Mouse (Mus musculus) brain, embryonic 18.5 days (tissue): ENCODE results near the gene Hoxb9.
A peak's percentile ranks its signal among the peaks of the same experiment; 100 is the strongest.

Experiments used
- DNase-seq: peaks from one replicate; pipeline ENCODE4 v3.0.0-alpha.2; 2012; ENCODE audit warnings: low read depth, low spot score

The Hoxb9 gene

DNA sequence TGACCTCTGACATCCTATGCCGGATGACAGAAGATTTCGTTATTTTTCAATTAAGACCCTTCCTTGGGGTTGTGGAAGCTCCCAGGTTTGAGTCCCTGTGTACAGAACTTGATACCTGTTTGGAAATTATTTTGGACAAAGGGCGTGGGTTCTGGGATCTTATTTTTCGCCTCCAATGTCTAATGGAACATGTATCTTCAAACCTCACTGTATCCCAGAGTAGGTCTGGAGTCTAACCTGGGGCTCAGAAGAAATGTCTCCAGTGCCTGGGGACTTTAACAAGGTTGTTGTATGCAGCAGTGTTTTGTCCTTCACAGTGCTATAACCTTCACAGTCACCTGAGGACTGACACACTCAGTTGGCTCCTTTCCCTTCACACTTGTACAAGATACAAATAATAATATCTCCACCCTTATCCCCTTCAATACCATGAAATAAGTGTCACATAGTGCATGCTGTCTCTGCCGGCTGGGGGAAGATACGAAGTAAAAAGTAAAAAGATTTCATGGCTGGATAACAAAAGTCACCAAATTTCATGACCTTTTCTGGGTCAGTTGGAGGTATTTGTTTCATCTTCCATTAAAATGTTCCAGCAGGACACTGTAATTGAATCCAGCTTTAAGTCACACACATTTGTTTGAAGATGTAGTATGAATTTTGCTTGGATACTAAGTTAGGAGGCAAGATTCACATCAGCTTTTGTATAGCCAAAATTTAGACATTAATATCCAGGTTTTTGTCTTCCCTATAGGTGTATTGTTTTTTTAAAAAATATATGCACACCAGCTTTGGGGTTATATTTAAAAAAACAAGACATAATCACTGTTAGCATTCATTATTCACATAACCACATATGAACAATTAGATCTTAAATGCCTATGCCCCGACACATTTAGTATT, 4.0 kb upstream of the Hoxb9 start:
- DNase-seq, result no peak

DNA sequence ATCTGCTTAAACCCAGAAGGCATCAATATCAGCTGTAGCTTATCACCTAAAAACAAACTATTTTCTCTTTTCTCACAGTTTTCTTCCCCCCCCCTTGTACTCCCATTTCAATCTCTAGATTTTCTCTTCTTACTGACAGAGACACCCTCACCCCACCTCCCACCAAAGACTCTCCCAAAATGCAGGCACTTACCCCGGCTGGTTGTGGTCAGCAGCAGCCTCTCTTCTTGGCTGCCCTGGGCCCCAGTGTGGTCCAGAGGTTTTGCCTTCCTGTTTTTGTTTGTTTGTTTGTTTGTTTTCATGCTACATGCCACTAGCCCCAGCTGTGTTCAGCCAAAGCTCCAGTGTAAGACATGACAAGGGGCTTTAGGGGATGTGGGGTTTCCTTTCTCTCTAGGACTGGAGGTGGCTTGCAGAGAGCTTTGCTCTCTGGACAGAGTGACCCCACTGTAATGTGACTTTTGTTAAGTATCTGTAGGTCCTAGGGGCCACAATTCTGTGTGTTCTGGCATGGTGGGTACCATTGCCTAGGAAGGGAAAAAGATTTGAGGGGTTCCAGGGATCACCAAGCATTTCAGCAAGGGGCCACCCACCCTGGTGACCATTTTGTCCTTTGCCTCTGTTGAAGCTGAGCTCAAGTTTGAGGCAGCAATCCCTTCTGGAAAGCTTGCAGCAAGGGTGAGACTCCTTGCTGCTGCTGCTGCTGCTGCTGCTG, 3.1 kb upstream of the Hoxb9 start:
- DNase-seq, result no peak

DNA sequence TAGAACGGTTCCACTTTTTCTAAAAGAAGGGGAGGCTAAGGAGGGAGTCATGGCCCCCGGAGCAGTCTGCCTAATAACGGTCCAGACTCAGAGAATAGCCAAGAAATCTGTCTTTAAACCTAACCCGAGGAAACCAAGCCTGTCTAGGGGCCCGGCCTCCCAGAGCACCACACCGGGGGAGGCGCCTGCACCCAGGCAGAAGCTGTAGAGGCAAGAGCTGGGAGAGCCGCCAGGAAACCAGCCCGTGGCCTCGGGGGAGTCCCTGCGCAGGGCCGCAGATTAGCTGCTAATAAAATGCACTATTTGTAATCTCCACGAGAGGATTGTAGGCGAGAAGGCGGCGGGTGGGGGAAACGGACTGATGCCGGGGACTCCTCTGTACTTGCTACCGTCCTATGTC, 1.4 kb upstream of the Hoxb9 start:
- no peak for DNase-seq

DNA sequence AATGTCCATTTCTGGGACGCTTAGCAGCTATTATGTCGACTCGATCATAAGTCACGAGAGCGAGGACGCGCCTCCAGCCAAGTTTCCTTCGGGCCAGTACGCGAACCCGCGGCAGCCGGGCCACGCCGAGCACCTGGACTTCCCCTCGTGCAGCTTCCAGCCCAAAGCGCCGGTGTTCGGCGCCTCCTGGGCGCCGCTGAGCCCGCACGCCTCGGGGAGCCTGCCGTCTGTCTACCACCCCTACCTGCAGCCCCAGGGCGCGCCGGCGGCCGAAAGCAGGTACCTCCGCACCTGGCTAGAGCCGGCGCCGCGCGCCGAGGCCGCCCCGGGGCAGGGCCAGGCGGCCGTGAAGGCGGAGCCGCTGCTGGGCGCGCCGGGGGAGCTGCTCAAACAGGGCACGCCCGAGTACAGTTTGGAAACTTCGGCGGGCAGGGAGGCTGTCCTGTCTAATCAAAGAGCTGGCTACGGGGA, 319 bp downstream of the Hoxb9 start:
- DNase-seq, result no peak

DNA sequence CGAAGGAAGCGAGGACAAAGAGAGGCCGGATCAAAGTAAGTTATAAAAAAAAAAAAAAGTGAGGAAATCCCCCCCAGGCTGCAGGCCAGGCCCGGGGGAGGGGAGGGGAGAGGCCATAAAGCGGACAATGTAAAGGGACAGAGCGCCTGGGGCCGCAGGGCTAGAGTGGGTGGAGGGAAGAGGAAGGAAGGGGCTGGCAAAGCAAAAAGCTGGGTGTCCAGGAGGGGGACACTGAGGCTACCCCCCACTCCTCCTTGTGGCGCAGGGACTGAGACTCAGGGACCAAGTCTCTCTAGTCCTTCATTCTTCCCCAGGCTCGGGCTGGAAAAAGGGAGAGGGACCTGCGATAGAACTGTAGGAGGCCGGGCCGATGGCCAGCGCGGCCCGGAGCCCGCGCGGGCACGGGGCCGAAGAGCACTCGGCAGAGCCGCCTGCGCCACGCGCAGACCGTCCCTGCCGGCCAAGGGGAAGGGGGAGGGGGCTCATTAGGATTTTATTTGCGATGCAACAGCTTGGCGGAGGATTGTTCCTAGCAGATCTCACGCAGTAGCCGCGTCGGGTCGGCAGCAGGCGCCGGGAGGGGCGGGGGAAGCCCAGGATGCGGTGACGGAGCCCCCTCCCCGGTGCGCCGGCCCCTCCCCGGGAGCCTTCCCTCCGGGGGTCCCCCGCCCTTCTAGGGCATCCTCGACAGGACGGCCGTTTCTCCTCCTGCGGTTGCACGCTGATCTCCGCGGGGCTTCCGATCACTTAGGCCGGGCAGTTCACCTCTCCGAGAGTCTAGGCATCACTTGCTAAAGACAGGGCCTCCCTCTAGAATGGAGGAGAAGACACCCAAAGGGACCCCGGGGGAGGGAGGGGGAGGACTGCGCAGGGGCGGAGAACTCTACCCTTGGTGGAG, 1.0 kb downstream of the Hoxb9 start:
- no peak for DNase-seq

DNA sequence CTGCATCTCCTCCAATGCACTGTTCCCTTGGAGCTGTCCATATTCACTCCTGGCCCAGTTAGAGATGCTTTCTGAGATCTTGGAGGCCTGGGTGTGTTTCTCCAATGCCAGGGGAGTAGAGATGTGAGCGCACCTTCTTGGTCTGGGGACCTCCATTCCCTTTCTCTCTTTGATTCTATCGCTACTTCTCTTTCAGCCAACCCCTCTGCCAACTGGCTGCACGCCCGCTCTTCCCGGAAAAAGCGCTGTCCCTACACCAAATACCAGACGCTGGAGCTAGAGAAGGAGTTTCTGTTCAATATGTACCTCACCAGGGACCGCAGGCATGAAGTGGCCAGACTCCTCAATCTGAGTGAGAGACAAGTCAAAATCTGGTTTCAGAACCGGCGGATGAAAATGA, 3.2 kb downstream of the Hoxb9 start:
- DNase-seq, result no peak

DNA sequence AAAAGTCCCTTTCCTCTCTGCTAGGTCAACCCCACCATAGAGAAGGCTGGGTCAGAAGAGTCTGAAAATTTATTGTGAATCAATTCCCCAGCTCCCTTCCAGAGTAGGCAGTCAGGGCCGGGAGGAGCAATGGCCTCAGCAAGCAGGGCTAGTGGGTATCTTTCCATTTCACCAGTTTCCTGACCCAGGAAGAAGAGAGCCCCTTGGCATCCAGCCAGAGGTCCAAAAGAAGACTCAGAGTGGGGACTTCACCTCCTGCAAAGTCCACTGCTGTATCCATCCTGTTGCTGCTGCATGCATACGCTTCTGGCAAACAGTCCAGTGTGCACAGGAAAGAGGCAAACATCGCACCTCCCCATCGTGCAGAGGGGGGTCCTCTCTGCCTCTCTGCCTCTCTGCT, 4.6 kb downstream of the Hoxb9 start:
- no peak for DNase-seq

DNA sequence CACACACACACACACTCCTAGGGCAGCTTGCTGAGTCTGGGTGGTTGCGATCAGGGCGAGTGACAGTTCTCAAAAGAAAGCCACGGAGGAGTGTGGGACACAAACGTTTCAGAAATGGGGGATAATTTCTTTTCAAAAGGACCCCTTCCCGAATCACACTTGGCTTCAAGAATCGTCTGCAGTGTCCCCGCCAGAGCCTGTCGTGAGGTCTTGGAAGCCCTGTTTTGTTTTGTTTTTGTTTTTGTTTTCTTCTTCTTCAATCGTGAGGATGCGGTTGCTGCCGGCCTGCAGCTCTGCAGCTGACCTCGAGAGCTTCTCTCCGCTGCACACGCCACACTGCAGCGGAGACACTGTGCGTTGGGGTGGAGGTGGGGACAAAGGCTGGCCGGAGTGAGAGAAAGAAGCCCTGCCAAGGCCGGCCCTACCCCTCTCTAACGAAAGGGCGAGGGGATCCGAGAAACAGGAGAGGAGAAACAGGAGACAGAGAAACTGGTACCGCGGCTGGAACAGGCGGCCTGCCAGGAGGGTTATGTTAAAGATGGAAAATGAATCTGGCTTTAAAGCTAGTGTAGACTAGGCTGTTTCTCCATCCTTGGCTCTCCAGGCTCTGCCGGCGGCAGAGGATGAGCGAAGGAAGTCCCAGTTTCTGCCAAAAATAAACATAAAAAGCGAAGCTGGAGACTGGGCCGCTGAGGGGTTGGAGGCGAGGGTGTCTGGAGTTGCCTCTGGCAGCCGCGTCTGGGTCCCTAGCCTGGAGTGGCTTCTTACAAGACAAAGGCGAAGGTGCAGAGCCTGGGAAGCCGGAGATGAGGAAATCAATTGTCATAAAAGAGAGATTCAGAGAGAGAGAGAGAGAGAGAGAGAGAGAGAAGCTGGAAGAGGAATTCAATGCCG, 6.1 kb downstream of the Hoxb9 start:
- DNase-seq, result no peak

DNA sequence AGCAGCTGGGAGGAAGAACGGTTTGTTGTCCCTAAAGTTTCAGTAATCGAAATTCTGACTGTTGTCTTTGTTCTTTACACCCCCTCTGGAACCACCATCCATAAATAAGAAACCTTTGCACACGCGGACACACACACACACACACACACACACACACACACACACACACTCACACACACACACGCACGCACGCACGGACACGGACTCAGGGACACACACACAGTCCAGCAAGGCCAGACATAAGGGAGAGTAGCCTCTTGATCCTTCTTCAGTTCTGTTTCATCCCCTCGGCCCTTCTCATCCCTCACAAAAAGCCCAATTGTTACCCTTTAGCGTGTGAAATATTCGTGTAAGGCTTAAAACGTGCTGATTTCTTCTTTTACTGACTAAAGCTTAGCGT, 7.1 kb downstream of the Hoxb9 start:
- no peak for DNase-seq

DNA sequence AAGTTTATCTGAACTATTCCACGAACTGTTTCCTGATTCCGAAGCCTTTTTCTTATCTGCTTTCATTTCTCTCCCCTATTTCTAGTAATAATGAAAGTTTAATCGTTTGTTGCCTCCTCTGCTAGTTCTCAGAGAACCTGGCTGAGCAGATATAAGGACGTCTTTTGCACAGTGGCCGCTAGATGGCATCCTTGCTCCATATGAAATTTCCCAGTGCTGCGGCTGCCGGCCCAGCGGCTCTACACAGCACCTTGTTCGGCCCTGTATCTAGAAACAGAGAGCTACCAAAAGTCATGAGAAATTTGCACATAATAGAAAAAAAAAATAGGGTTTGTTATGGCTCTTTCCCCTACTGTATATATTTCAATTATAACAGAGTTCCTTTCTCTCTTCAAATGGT, 7.5 kb downstream of the Hoxb9 start:
- peak; percentile 64 for DNase-seq

DNA sequence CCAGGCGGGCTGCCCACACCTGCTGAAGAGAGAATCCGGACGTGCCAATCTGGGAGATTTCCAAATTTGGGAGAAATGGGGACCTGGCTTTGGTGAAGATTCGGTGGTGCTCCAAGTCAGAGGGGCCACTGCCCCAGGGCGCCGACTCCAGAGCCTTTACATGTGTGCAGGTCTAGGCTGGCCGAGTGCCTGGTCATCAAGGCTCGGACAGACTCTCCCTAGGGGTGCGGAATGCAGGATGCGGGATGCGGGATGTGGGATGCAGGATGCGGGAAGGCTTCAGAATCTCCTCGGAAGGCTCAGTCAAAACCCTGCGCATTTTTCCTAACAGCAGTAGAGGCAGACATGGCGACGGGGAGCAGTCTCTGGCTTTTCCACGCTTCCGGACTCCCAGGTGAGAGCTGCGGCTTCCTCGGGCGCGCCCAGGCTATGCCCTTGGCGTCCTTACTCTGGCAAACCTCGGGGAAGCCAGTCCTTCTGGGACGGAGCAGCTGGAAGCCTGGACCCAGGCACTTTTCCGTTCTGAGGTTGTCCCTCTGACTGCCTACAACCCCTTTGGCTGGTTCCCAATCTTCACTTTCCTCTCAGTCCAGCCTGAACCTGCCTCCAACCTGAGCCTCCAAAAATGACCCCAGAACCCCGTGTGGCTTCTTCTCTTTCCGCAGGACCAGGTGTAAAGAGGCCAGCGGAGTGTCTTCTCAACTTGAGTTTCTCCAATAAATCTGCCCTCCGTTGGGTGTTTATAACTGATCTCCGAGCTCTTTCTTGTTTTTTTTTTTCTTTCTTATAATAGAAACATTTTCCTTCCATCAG, 8.4 kb downstream of the Hoxb9 start:
- no peak for DNase-seq

DNA sequence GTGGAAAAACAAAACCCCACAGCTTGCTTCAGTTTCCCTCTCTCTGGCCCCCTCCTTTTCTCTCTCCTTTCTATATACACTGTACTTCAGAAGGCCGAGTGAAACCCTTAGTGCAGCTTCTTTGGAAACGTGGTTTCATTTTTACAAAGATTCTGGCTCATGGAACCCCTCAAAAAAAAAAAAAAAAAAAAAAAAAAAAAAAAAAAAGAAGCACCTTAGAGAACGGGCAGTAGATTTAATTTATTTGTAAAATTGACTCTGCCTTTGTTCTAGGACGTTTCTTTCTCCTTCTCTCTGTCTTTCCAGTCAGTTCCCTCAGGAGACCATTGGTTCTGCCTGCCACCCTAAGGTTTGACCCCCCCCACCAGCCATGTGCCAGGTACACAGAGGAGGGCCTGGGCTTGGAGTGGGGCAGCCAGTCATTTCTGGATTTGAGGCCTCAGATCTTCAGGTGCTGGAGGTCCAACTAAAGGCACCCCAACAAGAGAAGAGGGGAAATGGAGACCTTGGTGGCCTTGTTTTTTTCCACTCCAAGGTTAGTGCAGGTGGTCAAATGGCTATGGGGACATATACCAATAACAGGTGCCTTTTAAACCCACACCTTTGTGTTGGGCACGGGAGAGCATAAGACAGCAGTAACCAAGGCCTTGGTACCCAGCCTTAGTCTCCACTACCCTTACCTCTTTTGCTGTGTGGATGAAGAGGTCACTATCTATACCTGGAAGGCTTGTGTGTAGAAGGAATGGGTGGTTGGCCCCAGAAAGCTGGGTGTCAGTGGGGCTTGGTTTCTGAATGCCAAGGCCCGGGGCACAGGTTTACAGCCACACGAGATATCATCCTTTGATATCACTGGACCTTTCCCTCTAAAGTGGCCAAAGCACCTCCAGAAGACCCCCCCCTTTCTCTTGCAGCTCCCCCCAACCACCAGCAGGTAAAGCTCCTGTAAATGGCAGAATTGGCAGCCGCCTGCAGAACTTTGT, 9.4 kb downstream of the Hoxb9 start:
- DNase-seq, result no peak

DNA sequence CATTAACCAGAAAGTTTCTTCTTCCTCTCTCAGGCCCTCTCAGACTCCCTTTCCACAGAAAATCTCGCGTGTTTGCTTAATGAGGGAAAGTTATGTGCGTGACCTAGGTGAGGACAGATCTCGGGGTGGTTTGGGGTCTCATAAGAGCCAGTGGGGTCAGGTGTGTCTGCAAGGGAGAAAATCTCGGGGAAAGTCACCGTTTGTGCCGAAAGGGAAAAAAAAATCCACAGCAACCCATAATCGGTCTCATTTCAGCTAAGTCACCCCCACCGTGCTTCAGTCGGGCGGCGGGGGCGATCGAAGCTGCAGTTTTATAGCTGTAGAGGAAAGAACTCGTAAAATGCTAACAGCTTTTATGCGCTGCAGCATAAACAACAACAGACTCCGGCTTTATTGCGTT, 10.1 kb downstream of the Hoxb9 start:
- no peak for DNase-seq

DNA sequence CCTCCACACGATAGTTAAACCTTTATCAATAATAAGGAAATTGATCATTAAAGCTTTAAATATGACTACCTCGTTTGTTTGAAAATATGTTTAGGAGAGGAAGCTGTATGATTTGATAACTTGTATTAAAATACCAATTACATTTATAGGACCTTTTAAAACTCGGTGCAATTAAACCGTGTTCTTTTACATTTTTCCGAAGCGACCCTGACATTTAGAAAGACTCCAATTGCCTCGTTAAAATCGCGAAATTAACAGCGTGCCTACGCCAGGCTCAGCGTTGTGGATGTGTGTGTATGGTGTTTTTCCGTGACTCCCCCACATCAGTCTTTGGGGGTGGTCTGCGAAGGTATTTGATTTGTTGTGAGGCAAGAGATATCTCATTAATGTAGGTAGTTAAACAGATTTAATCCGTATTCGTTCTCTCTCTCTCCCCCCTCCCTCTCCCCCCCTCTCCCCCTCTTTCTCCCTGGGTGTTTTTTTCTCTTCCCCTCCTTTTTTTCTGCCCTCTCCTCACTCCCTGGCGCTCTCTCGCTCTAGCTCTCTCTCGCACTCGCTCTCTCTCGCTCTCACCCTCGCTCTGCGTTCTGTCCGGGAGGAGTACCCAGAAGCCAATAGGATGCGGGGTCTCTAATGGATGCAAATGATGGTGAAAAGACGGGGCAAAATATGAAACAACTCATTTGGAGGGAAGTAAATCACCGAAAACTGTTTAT, 10.8 kb downstream of the Hoxb9 start, which contains the start of gene Hoxb8:
Hoxb8 (plus strand) TSS at position 51 of the 716 bp plus-strand sequence.
- no peak for DNase-seq

DNA sequence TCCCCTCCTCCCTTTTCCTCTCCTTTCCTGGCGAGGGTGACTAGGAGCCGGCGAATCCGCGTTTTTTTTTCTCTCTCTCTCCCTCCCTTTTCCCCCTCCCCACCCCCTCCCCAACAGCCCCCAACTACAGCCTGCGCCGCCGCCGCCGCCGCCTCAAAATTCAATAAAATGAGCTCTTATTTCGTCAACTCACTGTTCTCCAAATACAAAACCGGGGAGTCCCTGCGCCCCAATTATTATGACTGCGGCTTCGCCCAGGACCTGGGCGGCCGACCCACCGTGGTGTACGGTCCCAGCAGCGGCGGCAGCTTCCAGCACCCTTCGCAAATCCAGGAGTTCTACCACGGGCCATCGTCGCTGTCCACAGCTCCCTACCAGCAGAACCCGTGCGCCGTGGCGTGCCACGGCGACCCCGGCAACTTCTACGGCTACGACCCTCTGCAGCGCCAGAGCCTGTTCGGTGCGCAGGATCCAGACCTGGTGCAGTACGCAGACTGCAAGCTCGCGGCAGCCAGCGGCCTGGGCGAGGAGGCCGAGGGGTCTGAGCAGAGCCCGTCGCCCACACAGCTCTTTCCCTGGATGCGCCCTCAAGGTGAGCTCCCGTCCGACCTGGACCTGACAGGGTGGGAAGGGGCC, 11.7 kb downstream of the Hoxb9 start:
- DNase-seq, result no peak

DNA sequence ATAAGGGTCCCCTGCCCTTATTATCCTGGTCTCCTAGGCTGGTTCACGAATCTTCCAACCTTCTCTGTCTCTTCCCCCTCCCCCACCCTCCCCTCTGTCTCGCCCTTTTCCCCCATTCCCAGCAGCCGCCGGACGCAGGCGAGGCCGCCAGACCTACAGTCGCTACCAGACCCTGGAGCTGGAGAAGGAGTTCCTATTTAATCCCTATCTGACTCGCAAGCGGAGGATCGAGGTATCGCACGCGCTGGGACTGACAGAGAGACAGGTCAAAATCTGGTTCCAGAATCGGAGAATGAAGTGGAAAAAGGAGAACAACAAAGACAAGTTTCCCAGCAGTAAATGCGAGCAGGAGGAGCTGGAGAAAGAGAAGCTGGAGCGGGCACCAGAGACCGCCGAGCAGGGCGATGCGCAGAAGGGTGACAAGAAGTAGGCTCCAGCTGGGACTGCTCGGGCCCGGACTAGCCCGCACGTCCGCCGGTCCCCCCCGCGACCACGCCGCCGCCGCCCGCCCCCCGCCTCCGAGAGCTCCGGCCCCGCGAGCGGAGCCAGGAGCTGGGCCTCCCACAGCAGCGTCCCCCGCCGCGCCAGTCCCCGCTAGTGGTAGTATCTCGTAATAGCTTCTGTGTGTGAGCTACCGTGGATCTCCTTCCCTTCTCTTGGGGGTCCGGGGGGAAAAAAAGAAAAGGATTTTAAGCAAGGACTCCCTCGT, 12.9 kb downstream of the Hoxb9 start:
- DNase-seq, result no peak
